Comparison of ENCODE assay signal across 25 mouse cellular contexts in the genomic region with DNA sequence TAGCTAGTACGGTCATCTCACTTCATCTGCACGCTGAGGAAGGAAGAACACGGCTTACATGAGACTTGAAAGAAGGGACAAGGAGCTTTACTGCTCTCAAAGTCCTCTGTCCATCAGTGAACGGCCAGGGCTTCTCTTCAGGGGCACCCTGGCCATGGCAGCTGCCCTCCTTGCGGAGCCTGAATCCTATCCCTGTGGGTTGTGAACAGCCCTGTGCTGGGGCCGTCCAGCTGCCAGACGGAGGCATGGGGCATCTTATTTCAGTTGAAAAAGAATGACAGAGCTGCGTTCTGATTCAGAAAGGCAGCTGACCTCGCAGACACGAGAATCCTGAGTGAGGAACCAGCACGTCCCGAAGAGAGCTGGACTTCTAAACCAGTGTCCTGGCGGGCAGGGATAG.
"Had no signal": no experiment of that assay in that cellular context is flagged by ENCODE, and none has a peak within 500 bp of the region (broad histone marks: within the 10 kb centered on the region; RNA-seq: fewer than 3 reads in every experiment).

No protein-coding gene starts in this region.

- H3K27me3 ChIP-seq: embryonic facial prominence, embryonic 12.5 days; embryonic facial prominence, embryonic 13.5 days; embryonic facial prominence, embryonic 15.5 days; forebrain, embryonic 12.5 days; forebrain, embryonic 13.5 days; forebrain, embryonic 15.5 days had no signal

- DNase-seq: cerebellum, adult 9-10 months; cerebellum, adult 9-11 months; cerebellum, postnatal 10 days; cerebellum, postnatal 14 days; cerebellum, postnatal 25 days; cerebellum, postnatal 36 days; embryo, embryonic 11 days; forebrain, postnatal 0 days; gastrocnemius, adult 2 months; gastrocnemius, postnatal 10 days; gastrocnemius, postnatal 14 days; gastrocnemius, postnatal 25 days; gastrocnemius, postnatal 36 days; heart, adult 11 months; heart, adult 18-20 months; heart, adult 2 months had no signal

- H3K27ac ChIP-seq: embryonic facial prominence, embryonic 10.5 days; embryonic facial prominence, embryonic 12.5 days; embryonic facial prominence, embryonic 13.5 days; embryonic facial prominence, embryonic 15.5 days; forebrain, embryonic 10.5 days; forebrain, embryonic 12.5 days; forebrain, embryonic 13.5 days; forebrain, embryonic 15.5 days; heart, adult 2 months had no signal

- H3K4me3 ChIP-seq: embryonic facial prominence, embryonic 10.5 days; embryonic facial prominence, embryonic 12.5 days; embryonic facial prominence, embryonic 13.5 days; embryonic facial prominence, embryonic 15.5 days; erythroblast, embryonic 14.5 days; forebrain, embryonic 10.5 days; forebrain, embryonic 12.5 days; forebrain, embryonic 13.5 days; forebrain, embryonic 15.5 days; gastrocnemius, adult 2 months; heart, adult 2 months had no signal

- H3K36me3 ChIP-seq: embryonic facial prominence, embryonic 15.5 days had no signal

- H3K4me2 ChIP-seq: embryonic facial prominence, embryonic 12.5 days; embryonic facial prominence, embryonic 13.5 days; embryonic facial prominence, embryonic 15.5 days; forebrain, embryonic 12.5 days; forebrain, embryonic 13.5 days; forebrain, embryonic 15.5 days had no signal

- H3K9ac ChIP-seq: embryonic facial prominence, embryonic 12.5 days; embryonic facial prominence, embryonic 13.5 days; embryonic facial prominence, embryonic 15.5 days; forebrain, embryonic 12.5 days; forebrain, embryonic 13.5 days; forebrain, embryonic 15.5 days; forebrain, postnatal 0 days had no signal

- H3K9me3 ChIP-seq: embryonic facial prominence, embryonic 10.5 days; embryonic facial prominence, embryonic 12.5 days; embryonic facial prominence, embryonic 13.5 days; embryonic facial prominence, embryonic 15.5 days; forebrain, embryonic 10.5 days; forebrain, embryonic 12.5 days; forebrain, embryonic 13.5 days; forebrain, embryonic 15.5 days had no signal
